Mouse (Mus musculus): ENCODE data around the gene Slc30a2.
A peak's percentile ranks its signal among the peaks of the same experiment; 100 is the strongest.
"Not testable (repeated sequence)": the region's sequence is repeated elsewhere in the genome, so short reads cannot be mapped to it uniquely, and the experiment has no call there.

Gene Slc30a2

GRCm38 (mm10) chr4:134359649-134360048 is 16.7 kb downstream of the Slc30a2 start:
- DNase-seq (ENCODE audit: low read depth), result no peak

GRCm38 (mm10) chr4:134361215-134361614 is 18.2 kb downstream of the Slc30a2 start:
- DNase-seq (ENCODE audit: low read depth), result no peak

GRCm38 (mm10) chr4:134362124-134362523 is 19.1 kb downstream of the Slc30a2 start:
- no peak for DNase-seq (ENCODE audit: low read depth)

GRCm38 (mm10) chr4:134362586-134362985 is 19.6 kb downstream of the Slc30a2 start:
- DNase-seq (ENCODE audit: low read depth), result peak; percentile 57

- no peak for DNase-seq (ENCODE audit: low read depth)
Observed at GRCm38 (mm10) chr4:134365280-134365679, 22.3 kb downstream of the Slc30a2 start.

- no peak for DNase-seq (ENCODE audit: low read depth)
Observed at GRCm38 (mm10) chr4:134370649-134371221, 27.8 kb downstream of the Slc30a2 start.

GRCm38 (mm10) chr4:134371316-134371855 is 28.4 kb downstream of the Slc30a2 start:
- DNase-seq (ENCODE audit: low read depth), result no peak

- DNase-seq (ENCODE audit: low read depth), result peak; percentile 71
Observed at GRCm38 (mm10) chr4:134372294-134372747, 29.3 kb downstream of the Slc30a2 start.

- DNase-seq (ENCODE audit: low read depth), result no peak
Observed at GRCm38 (mm10) chr4:134373295-134373694, 30.3 kb downstream of the Slc30a2 start.

GRCm38 (mm10) chr4:134374306-134374705 is 31.3 kb downstream of the Slc30a2 start:
- DNase-seq (ENCODE audit: low read depth), result no peak

- no peak for DNase-seq (ENCODE audit: low read depth)
Observed at GRCm38 (mm10) chr4:134378089-134378615, 35.2 kb downstream of the Slc30a2 start.

GRCm38 (mm10) chr4:134379510-134379909 is 36.5 kb downstream of the Slc30a2 start:
- DNase-seq (ENCODE audit: low read depth), result no peak

- not testable (repeated sequence) for DNase-seq (ENCODE audit: low read depth)
Observed at GRCm38 (mm10) chr4:134383750-134384149, 40.8 kb downstream of the Slc30a2 start, which contains the start of gene Extl1. TSS of gene Extl1 (minus strand) at chr4:134383850.

- peak; percentile 42 for DNase-seq (ENCODE audit: low read depth)
Observed at GRCm38 (mm10) chr4:134387268-134387667, 44.3 kb downstream of the Slc30a2 start.

GRCm38 (mm10) chr4:134388397-134388796 is 45.4 kb downstream of the Slc30a2 start:
- DNase-seq (ENCODE audit: low read depth), result peak; percentile 84

GRCm38 (mm10) chr4:134391636-134392035 is 48.7 kb downstream of the Slc30a2 start:
- no peak for DNase-seq (ENCODE audit: low read depth)

GRCm38 (mm10) chr4:134392595-134392994 is 49.6 kb downstream of the Slc30a2 start:
- DNase-seq (ENCODE audit: low read depth), result peak; percentile 27

GRCm38 (mm10) chr4:134393026-134393425 is 50.0 kb downstream of the Slc30a2 start:
- peak; percentile 36 for DNase-seq (ENCODE audit: low read depth)

- DNase-seq (ENCODE audit: low read depth), result no peak
Observed at GRCm38 (mm10) chr4:134395142-134395541, 52.2 kb downstream of the Slc30a2 start.

GRCm38 (mm10) chr4:134395977-134396825 is 53.2 kb downstream of the Slc30a2 start, which contains the start of gene Pafah2:
TSS of gene Pafah2 (plus strand) at chr4:134396320.
- DNase-seq (ENCODE audit: low read depth), result peak; percentile 100

- DNase-seq (ENCODE audit: low read depth), result peak; percentile 89
Observed at GRCm38 (mm10) chr4:134397121-134397520, 54.1 kb downstream of the Slc30a2 start.

- no peak for DNase-seq (ENCODE audit: low read depth)
Observed at GRCm38 (mm10) chr4:134397732-134398131, 54.8 kb downstream of the Slc30a2 start.

GRCm38 (mm10) chr4:134400206-134400605 is 57.2 kb downstream of the Slc30a2 start:
- DNase-seq (ENCODE audit: low read depth), result peak; percentile 14

Measured in 416B (cell line).